Mouse (Mus musculus): ENCODE results near the gene Tcl1b4.
"Not testable (repeated sequence)": the region's sequence is repeated elsewhere in the genome, so short reads cannot be mapped to it uniquely, and the experiment has no call there.

The Tcl1b4 gene

GRCm38 (mm10) chr12:105201657-105202056, at the start of gene Tcl1b4:
Gene Tcl1b4, plus strand, starts transcription at chr12:105201957.
- not testable (repeated sequence) for DNase-seq (ENCODE audit: low spot score)

- DNase-seq (ENCODE audit: low spot score), result not testable (repeated sequence)
Measured at GRCm38 (mm10) chr12:105155286-105155685, 46.5 kb upstream of the Tcl1b4 start.

DNA sequence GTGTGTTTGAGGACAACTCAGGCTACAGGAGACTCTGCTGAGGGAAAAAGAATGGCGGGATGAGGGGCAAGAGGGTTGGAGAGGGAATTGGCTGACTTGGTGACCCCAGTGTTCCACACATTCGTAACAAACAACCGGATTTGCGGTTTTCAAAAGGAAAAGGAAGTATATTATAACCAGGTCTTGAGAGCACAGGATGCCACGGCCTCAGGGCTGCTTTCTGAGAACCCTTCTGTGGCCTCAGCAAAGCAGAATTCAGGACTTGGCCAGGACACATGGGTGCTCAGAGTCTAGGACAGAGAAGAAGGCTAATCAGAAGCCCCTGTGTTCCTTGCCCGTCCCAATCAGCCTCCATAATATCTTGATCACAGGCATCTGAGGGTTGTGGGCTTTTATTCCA, 42.9 kb upstream of the Tcl1b4 start:
- DNase-seq (ENCODE audit: low spot score), result no peak

DNA sequence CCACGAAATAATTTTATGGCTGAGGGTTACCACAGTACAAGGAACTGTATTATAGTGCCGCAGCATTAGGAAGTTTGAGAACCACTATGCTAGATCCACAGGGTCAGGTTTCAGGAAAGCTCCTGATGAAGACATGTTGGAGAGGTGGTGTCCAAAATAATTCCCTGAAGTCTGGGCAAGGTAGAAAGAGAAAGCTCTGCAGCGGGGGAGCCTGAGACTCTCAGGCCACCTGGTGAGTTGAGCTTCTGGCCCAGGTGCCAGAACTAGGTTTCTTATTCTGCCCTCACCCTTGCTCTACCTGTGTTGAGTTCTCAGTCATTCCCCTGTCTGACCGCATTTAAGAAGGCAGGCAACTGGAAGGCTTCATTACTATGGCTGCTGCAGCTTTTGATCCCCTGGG, 42.4 kb upstream of the Tcl1b4 start, which contains the start of gene Tcl1b1:
Gene Tcl1b1, plus strand, starts transcription at position 301 of the 400 bp plus-strand sequence.
- no peak for DNase-seq (ENCODE audit: low spot score)

- DNase-seq (ENCODE audit: low spot score), result no peak
Measured at GRCm38 (mm10) chr12:105166734-105167133, 35.0 kb upstream of the Tcl1b4 start.

- DNase-seq (ENCODE audit: low spot score), result no peak
Measured at GRCm38 (mm10) chr12:105173366-105173765, 28.4 kb upstream of the Tcl1b4 start.

DNA sequence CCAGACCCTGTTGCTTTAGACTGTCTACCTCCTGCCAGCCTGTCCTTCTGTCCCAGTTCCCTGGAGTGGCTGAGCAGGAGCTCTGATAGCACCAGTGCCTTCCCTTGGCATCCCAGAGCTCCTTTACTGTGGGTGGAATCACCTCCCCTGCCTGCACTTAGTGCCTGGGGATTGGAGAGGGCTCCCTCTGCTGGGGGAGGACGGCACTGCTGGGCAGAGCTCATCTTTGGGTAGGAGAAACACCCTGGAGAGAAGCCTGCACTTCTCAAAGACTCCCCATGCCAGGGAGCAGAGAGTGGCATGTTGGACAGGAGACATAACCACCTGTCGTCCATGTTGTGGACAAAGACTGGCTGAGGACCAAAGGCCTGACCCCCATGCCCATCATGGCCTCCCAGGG, 27.4 kb upstream of the Tcl1b4 start:
- not testable (repeated sequence) for DNase-seq (ENCODE audit: low spot score)

- not testable (repeated sequence) for DNase-seq (ENCODE audit: low spot score)
Measured at GRCm38 (mm10) chr12:105176044-105176443, 25.7 kb upstream of the Tcl1b4 start, which contains the start of gene Tcl1b5. Gene Tcl1b5, plus strand, starts transcription at chr12:105176344.

- DNase-seq (ENCODE audit: low spot score), result not testable (repeated sequence)
Measured at GRCm38 (mm10) chr12:105181040-105181644, 20.6 kb upstream of the Tcl1b4 start.

DNA sequence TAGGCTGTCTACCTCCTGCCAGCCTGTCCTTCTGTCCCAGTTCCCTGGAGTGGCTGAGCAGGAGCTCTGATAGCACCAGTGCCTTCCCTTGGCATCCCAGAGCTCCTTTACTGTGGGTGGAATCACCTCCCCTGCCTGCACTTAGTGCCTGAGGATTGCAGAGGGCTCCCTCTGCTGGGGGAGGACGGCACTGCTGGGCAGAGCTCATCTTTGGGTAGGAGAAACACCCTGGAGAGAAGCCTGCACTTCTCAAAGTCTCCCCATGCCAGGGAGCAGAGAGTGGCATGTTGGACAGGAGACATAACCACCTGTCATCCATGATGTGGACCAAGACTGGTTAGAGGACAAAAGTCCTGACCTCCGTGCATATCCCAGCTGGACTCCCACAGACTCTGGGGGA, 12.8 kb upstream of the Tcl1b4 start:
- DNase-seq (ENCODE audit: low spot score), result not testable (repeated sequence)

GRCm38 (mm10) chr12:105190743-105191142, 11.0 kb upstream of the Tcl1b4 start, which contains the start of gene Tcl1b3:
Gene Tcl1b3, plus strand, starts transcription at chr12:105191043.
- DNase-seq (ENCODE audit: low spot score), result not testable (repeated sequence)

GRCm38 (mm10) chr12:105199684-105200497, 1.9 kb upstream of the Tcl1b4 start:
- DNase-seq (ENCODE audit: low spot score), result not testable (repeated sequence)

- DNase-seq (ENCODE audit: low spot score), result no peak
Measured at GRCm38 (mm10) chr12:105207071-105207470, 5.3 kb downstream of the Tcl1b4 start.

- no peak for DNase-seq (ENCODE audit: low spot score)
Measured at GRCm38 (mm10) chr12:105208441-105208840, 6.7 kb downstream of the Tcl1b4 start.

DNA sequence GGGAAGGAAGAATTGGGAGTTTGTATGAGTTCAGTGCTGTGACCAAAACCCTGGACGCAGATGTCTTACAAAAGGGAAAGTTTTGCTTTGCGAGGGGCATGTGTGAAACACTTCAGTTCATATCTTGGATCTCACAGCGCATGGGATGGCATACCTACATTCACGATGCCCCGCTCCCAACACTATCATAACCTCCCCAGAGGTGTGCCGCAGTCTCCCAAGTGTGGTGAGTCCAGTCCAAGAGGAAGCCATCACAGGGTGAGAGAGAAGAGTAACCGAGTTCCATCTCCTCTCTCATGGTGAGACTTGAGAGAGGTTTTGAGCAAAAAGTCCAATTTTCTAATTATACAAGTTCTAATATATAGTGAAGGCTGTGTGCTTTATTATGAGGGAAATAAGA, 7.5 kb downstream of the Tcl1b4 start:
- DNase-seq (ENCODE audit: low spot score), result no peak

DNA sequence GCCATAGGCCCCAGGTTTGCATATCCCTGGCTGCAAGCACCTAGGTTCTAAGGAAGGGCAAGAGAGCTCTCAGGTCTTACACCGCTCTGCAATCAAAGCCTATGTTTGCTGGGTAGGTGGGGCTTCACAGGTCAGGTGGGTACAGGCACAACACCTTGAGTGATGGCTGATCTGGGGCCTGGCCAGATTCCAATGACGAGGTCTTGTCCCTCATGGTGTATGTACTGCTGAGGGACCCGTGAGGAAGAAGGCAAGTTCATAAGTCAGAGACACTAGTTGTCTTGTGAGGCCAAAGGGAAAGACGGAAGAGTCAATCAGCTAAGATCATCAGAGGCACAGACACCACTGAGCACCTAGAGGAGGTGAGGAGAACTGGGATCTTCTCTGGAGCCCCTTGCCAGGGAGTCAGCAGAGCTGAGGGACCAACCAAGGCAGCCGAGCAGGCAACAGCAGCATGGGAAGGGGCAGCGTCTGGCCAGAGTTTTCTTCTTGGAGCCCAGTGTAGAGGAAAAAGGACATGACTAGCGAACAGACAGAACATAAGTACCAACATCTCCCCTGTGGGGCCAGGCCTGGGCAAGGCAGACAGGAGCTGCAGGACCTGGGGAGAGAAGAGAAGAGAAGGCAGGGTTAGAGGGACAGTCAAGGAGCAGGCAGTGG, 15.5 kb downstream of the Tcl1b4 start:
- no peak for DNase-seq (ENCODE audit: low spot score)

- DNase-seq (ENCODE audit: low spot score), result no peak
Measured at GRCm38 (mm10) chr12:105222601-105223319, 21.0 kb downstream of the Tcl1b4 start, which contains the start of gene Tcl1. Gene Tcl1, minus strand, starts transcription at chr12:105222793.

DNA sequence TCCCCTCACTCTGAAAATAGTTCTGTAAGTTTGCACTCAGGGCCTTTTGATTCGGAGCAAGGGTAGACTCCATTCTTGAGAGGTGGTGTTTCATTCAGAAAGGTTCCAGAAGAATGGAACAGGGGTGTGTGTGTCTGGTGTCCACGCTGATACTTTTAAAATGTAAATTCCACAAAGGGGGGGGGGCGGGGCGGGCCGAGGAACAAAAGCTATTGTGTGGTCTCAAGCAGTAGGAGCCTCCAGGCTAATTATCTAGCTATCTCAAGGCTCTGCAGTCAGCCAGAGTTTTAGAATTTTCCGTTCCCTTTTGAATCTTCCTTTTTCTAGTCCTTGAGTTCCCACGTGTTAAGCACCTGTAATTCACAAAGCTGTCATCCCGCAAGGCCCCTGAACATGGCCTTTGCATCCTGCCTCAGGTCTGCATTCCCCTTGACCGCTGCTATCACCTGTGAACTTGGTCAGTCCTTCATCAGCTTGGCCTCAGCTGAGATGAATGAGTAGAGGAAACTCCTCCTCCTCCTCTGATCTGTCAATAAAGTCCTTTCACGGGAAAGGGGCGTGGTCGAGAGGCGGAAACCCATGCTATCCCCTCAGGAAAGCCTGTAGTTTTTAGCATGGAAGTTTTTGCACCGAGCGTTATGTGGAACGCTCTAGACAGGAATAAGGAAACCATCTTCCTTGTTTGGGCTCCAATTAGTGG, 23.0 kb downstream of the Tcl1b4 start:
- DNase-seq (ENCODE audit: low spot score), result no peak

DNA sequence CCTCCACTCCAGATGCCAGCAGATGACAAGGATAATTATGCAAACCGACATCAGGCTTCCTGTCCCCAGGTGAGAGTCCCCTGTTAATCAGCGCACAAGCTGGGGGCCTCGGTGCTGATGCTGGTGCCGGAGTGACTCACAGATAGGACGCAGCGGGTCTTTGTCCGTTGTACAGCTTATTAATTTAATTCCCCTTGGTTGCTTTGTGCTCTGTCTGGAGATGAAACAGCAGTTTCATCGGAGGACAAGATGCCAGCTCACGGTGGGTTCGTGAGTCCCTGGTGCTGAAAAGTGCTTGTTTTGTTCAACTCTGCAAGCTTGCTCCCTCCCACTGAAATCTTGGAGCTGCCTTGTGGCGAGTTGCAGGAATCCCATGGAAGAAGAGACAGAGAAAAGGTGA, 32.6 kb downstream of the Tcl1b4 start:
- no peak for DNase-seq (ENCODE audit: low spot score)

DNA sequence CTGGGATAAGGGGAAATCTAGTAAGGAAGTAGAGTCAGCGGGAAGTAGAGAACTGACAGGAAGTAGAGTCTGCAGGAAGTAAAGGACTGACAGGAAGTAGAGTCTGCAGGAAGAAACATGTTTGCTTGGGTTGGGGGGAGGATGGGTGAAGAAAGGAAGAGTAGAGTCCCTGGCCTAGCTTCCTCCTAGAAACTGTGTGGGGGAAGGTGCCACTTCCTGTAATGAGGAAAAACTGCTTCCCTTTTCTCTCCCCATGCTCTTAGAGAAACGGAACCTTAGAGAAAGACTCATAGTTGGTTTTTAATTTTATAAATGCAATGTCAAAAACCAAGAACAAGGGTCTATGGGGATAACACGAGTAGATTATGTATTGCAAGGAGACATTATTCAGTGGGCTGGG, 33.3 kb downstream of the Tcl1b4 start:
- DNase-seq (ENCODE audit: low spot score), result no peak

DNA sequence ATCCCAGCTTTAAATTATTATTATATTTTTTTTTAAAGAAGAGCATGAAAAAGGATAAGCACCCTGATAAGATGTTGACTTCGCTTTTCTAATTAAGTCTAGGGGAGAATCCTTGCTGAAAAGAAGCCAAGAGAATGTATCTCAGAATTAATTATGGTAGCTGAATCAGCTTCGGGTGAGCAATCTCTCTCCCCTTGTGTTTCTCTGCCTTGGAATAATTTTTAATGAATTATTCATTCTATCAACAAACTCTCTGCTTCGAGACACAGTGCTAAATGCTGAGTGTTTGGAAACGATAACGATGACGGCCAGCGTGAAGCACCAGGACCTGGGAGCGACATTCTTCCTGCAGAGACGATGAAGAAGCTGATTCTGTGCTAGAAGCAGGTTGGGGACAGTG, 37.3 kb downstream of the Tcl1b4 start:
- no peak for DNase-seq (ENCODE audit: low spot score)
